9 mouse cellular contexts compared by ENCODE assay signal in the genomic region with DNA sequence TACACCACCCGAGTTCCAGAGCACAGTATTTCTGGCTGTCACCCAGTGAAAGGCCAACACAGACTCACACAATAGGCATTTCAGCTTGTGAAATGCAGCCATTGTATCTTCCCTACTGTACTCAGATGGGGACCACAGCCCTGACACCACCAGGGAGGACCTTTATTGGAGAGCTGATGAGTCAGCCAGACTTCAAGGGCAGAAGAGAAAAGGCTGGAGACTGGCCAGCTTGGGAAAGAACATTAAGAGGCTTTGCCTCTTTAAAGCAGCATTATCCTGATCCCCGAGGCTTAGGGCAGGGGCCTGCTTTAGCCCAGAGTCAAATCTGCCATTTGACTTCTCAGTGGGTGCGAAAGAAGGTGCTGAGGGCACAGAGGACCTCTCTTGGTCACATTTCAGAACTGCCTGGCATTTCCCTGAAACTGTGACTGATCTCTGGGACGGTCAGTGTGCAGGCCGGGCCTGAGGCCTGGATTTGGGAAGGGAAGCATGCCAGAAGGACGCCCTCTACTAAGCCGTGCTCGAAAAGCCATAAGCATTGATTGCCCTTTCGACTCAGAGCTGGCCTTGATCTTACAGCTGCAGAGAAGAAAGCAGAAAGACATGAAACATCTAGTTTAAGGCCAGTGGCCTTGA. TPM values are rescaled to one million over a fixed set of nuclear protein-coding genes. Genes with fewer than 3 reads are reported as not detected.
DNase-seq lines count a peak whose midpoint lies in the region; ATAC-seq and TF ChIP-seq lines count a peak whose summit lies in the region.
"Had no signal": no experiment of that assay in that cellular context is flagged by ENCODE, and none has a peak within 500 bp of the region (broad histone marks: within the 10 kb centered on the region; RNA-seq: fewer than 3 reads in every experiment).

No protein-coding gene starts in this region.

- H3K4me1 ChIP-seq in forebrain, embryonic 10.5 days: peaks cover 57% of the 10 kb centered on the region
- H3K4me1 ChIP-seq in forebrain, postnatal 0 days (ENCODE audit: insufficient read depth): peaks cover 17% of the 10 kb centered on the region
- peaks cover 25% of the 10 kb centered on the region for H3K4me1 ChIP-seq in heart, embryonic 10.5 days
- H3K4me1 ChIP-seq in midbrain, embryonic 16.5 days (ENCODE audit: control insufficient read depth, insufficient read depth, low read length): peaks cover 13% of the 10 kb centered on the region

- peaks cover 3% of the 10 kb centered on the region; the same call in 1 of the 2 replicates for H3K9me3 ChIP-seq in forebrain, embryonic 10.5 days
- 0 out of 2 replicates have a peak, but pooled peaks cover 4% of the 10 kb centered on the region for H3K9me3 ChIP-seq in forebrain, postnatal 0 days (ENCODE audit: low read length)
- H3K9me3 ChIP-seq in heart, embryonic 10.5 days: no peaks in the 10 kb centered on the region
- H3K9me3 ChIP-seq in midbrain, embryonic 16.5 days (replicated peaks; ENCODE audit: control insufficient read depth, low read length, poor library complexity, severe bottlenecking): no peaks in the 10 kb centered on the region

- no peak overlapping the region for H3K9ac ChIP-seq in forebrain, postnatal 0 days
- no peak overlapping the region for H3K9ac ChIP-seq in midbrain, embryonic 16.5 days (ENCODE audit: low read depth, low read length)

- no peak overlapping the region for H3K4me3 ChIP-seq in forebrain, embryonic 10.5 days
- no peak overlapping the region for H3K4me3 ChIP-seq in forebrain, postnatal 0 days (ENCODE audit: low read depth, low read length)
- H3K4me3 ChIP-seq in heart, embryonic 10.5 days: no peak overlapping the region
- no peak overlapping the region for H3K4me3 ChIP-seq in midbrain, embryonic 16.5 days (ENCODE audit: low read depth, low read length)

- no peak for ATAC-seq in forebrain, postnatal 0 days
- 0 out of 2 replicates have a peak, but pooled peaks have one; percentile 16 for ATAC-seq in midbrain, embryonic 16.5 days

- peaks cover 22% of the 10 kb centered on the region for H3K36me3 ChIP-seq in forebrain, embryonic 10.5 days (replicated peaks)
- H3K36me3 ChIP-seq in forebrain, postnatal 0 days (ENCODE audit: insufficient read depth): peaks cover 19% of the 10 kb centered on the region
- 0 out of 2 replicates have a peak, but pooled peaks cover 2% of the 10 kb centered on the region for H3K36me3 ChIP-seq in heart, embryonic 10.5 days
- H3K36me3 ChIP-seq in midbrain, embryonic 16.5 days (ENCODE audit: control insufficient read depth, insufficient read depth, low read length): peaks cover 7% of the 10 kb centered on the region; the same call in 1 of the 2 replicates

- peaks cover 12% of the 10 kb centered on the region; the same call in 1 of the 2 replicates for H3K27me3 ChIP-seq in forebrain, embryonic 10.5 days (ENCODE audit: poor library complexity, severe bottlenecking)
- no peaks in the 10 kb centered on the region for H3K27me3 ChIP-seq in forebrain, postnatal 0 days (ENCODE audit: insufficient read depth, low read length)
- peaks cover 4% of the 10 kb centered on the region; the same call in 1 of the 2 replicates for H3K27me3 ChIP-seq in heart, embryonic 10.5 days (ENCODE audit: insufficient read depth, poor library complexity, severe bottlenecking)
- H3K27me3 ChIP-seq in midbrain, embryonic 16.5 days (ENCODE audit: control insufficient read depth, insufficient read depth, low read depth, low read length): no peaks in the 10 kb centered on the region
- H3K27me3 ChIP-seq: CH12.LX had no signal

- DNase-seq in forebrain, embryonic 10.5 days (ENCODE audit: extremely low spot score, low spot score): no peak
- DNase-seq in forebrain, postnatal 0 days: no peak
- DNase-seq in Muller cell, postnatal 12 days (ENCODE audit: inconsistent ontology term): peak; percentile 98
- DNase-seq in heart, embryonic 10.5 days (ENCODE audit: low spot score): no peak
- DNase-seq in right cerebral cortex, postnatal 14 days: no peak
- DNase-seq in kidney, postnatal 10 days: no peak
- DNase-seq in embryo, embryonic 10.5 days (ENCODE audit: low spot score): no peak

- H3K27ac ChIP-seq in forebrain, embryonic 10.5 days: peak overlapping the region; percentile 79
- no peak overlapping the region for H3K27ac ChIP-seq in forebrain, postnatal 0 days (ENCODE audit: low read depth, low read length)
- 0 out of 2 replicates have a peak overlapping the region, but pooled peaks have one; percentile 53 for H3K27ac ChIP-seq in heart, embryonic 10.5 days
- peak overlapping the region; percentile 33; the same call in 1 of the 2 replicates for H3K27ac ChIP-seq in midbrain, embryonic 16.5 days (ENCODE audit: low read length)

- WGBS in forebrain, embryonic 10.5 days: 52% methylated on average over 9 of the region's 9 CpGs
- 33% methylated on average over 9 of the region's 9 CpGs for WGBS in forebrain, postnatal 0 days
- 66% methylated on average over 9 of the region's 9 CpGs for WGBS in heart, embryonic 10.5 days
- 23% methylated on average over 9 of the region's 9 CpGs for WGBS in midbrain, embryonic 16.5 days

- TF ChIP-seq CTCF in forebrain, postnatal 0 days (IDR thresholded peaks at IDR 0.05; ENCODE audit: low read depth): no peak

- no peak overlapping the region for H3K4me2 ChIP-seq in forebrain, postnatal 0 days (ENCODE audit: low read depth)
- H3K4me2 ChIP-seq in midbrain, embryonic 16.5 days (ENCODE audit: low read length): no peak overlapping the region

RNA-seq across cellular contexts. Expression of gene Scrn1, which starts 25.9 kb away (rescaled TPM):
- polyA plus RNA-seq in forebrain, embryonic 10.5 days (2016; fragmentation: Nextera tagmentation; extraction: Ambion mirVana): 58.7 and 62.1 TPM in 2 replicates
- total RNA-seq in forebrain, postnatal 0 days (2014; rRNA removed): 189 and 195 TPM in 2 replicates
- 95.5 and 122 TPM in 2 replicates for polyA plus RNA-seq in forebrain, postnatal 0 days (2015; fragmentation: Nextera tagmentation; extraction: Ambion mirVana)
- 10.5 and 12.1 TPM in 2 replicates for polyA plus RNA-seq in heart, embryonic 10.5 days (2016; fragmentation: Nextera tagmentation; extraction: Ambion mirVana)
- 125 and 130 TPM in 2 replicates for polyA plus RNA-seq in midbrain, embryonic 16.5 days (2015; fragmentation: Nextera tagmentation; extraction: Ambion mirVana)
- total RNA-seq: CH12.LX had no signal

RNA-seq across cellular contexts. Expression of gene Plekha8, which starts 54.5 kb away (rescaled TPM):
- 20.9 and 21.6 TPM in 2 replicates for polyA plus RNA-seq in forebrain, embryonic 10.5 days (2016; fragmentation: Nextera tagmentation; extraction: Ambion mirVana)
- total RNA-seq in forebrain, postnatal 0 days (2014; rRNA removed): 14.8 and 19.3 TPM in 2 replicates
- polyA plus RNA-seq in forebrain, postnatal 0 days (2015; fragmentation: Nextera tagmentation; extraction: Ambion mirVana): 4.5 and 4.7 TPM in 2 replicates
- 10.3 and 11.9 TPM in 2 replicates for polyA plus RNA-seq in heart, embryonic 10.5 days (2016; fragmentation: Nextera tagmentation; extraction: Ambion mirVana)
- 8.3 and 9.5 TPM in 2 replicates for polyA plus RNA-seq in midbrain, embryonic 16.5 days (2015; fragmentation: Nextera tagmentation; extraction: Ambion mirVana)

RNA-seq across cellular contexts. Expression of gene Fkbp14, which starts 56.7 kb away (rescaled TPM):
- polyA plus RNA-seq in forebrain, embryonic 10.5 days (2016; fragmentation: Nextera tagmentation; extraction: Ambion mirVana): 11.3 and 12.3 TPM in 2 replicates
- 5.2 and 9.6 TPM in 2 replicates for total RNA-seq in forebrain, postnatal 0 days (2014; rRNA removed)
- polyA plus RNA-seq in forebrain, postnatal 0 days (2015; fragmentation: Nextera tagmentation; extraction: Ambion mirVana): 4.1 and 4.5 TPM in 2 replicates
- polyA plus RNA-seq in heart, embryonic 10.5 days (2016; fragmentation: Nextera tagmentation; extraction: Ambion mirVana): 19.8 and 24.6 TPM in 2 replicates
- polyA plus RNA-seq in midbrain, embryonic 16.5 days (2015; fragmentation: Nextera tagmentation; extraction: Ambion mirVana): 7.1 and 8.1 TPM in 2 replicates
